Mouse (Mus musculus): Measurements from ENCODE around the gene Gpr146.

DNA sequence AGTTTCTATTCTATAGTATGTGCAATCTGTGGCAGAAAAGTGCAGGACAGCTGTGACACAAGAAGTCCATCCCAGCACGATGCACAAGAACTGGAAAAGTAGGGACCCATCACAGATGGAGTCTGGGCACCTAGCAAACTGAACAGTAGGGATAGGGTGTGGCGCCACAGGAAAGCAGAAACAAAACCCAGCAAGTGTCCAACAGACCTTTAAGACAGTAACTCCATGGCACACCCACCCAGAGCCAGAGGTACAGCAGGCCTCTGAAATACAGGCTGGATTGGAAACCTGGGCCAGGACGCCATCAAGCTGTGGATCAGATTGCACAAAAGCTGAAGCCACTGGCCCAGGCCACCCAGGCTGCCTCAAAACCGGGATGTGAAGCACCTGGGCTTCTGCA lies 65.5 kb downstream of the Gpr146 start:
- no peak for TF ChIP-seq POLR2A (IDR thresholded peaks at IDR 0.05; ENCODE audit: extremely low read depth, insufficient read depth, low read length)
- no peak for TF ChIP-seq CTCF (IDR thresholded peaks at IDR 0.05; ENCODE audit: extremely low read depth, insufficient read depth, low read length)

All from cortical plate, adult 2 months (tissue).